Mouse (Mus musculus): ENCODE results near the gene Tor1aip2.

- no peak for TF ChIP-seq CTCF (IDR thresholded peaks at IDR 0.05; ENCODE audit: insufficient read depth, low read depth, low read length)
- no peak for TF ChIP-seq POLR2A (IDR thresholded peaks at IDR 0.05; ENCODE audit: insufficient read depth, low read depth, low read length)
Measured at GRCm38 (mm10) chr1:156020402-156020801, 14.8 kb upstream of the Tor1aip2 start.

All from olfactory bulb, adult 2 months (tissue).